Mouse (Mus musculus): ENCODE measurements around the gene Gm49369.

- TF ChIP-seq POLR2A (IDR thresholded peaks at IDR 0.05; ENCODE audit: borderline replicate concordance, insufficient read depth, low read length), result no peak
- TF ChIP-seq CTCF (IDR thresholded peaks at IDR 0.05; ENCODE audit: borderline replicate concordance, insufficient read depth, low read depth, low read length), result no peak
These were observed 10.7 kb upstream of the Gm49369 start for GRCm38 (mm10) chr7:142393191-142393590.

All from cerebellum, adult 2 months (tissue).